Mouse (Mus musculus) liver, embryonic 14.5 days (tissue): ENCODE results near the gene Pglyrp2. TPM values are rescaled to one million over a fixed set of nuclear protein-coding genes. Genes with fewer than 3 reads are reported as not detected.

Experiments used
- ATAC-seq: fragments of 200-750 bp; cut with Nextera tagmentation; 2 replicates; pipeline ENCODE4 v1.8.0; 2017; ENCODE audit warnings: moderate number of reproducible peaks, mild to moderate bottlenecking, moderate library complexity; ENCODE audit not compliant: insufficient read depth
- DNase-seq, 3 experiments: peaks; one replicate each; pipeline ENCODE4 v3.0.0-alpha.2; 2012 to 2013; ENCODE audit warnings: low read depth in 3 of 3, low spot score in 3 of 3
- H3K27ac ChIP-seq: fragments of 300-500 bp; sonication (generic); 2 replicates; pipeline ENCODE4 v1.5.1; 2014; ENCODE audit warnings: moderate library complexity, mild to moderate bottlenecking, control low read depth, inconsistent platforms
- H3K27me3 ChIP-seq: fragments of 300-500 bp; sonication (generic); 2 replicates; pipeline ENCODE4 v1.6.1; 2014; ENCODE audit warnings: mild to moderate bottlenecking, low read length, moderate library complexity; ENCODE audit not compliant: control insufficient read depth, insufficient read depth
- H3K36me3 ChIP-seq: fragments of 300-500 bp; sonication (generic); replicated peaks from 2 replicates; pipeline ENCODE4 v1.6.1; 2014; ENCODE audit warnings: low read depth; ENCODE audit not compliant: control insufficient read depth, insufficient read depth
- H3K4me1 ChIP-seq, 2 experiments: fragments of 200-500 bp in 1 of 2; fragments of 300-500 bp in 1 of 2; sonication (generic) in 1 of 2; replicated peaks; 2 replicates each; pipeline ENCODE4 v1.6.1; 2012 to 2014; ENCODE audit warnings: antibody characterized with exemption in 1 of 2, inconsistent platforms in 1 of 2, low read length in 1 of 2; ENCODE audit not compliant: control insufficient read depth in 2 of 2, insufficient read depth in 2 of 2
- H3K4me2 ChIP-seq: fragments of 300-500 bp; sonication (generic); 2 replicates; pipeline ENCODE4 v1.6.1; 2014; ENCODE audit warnings: low read depth, mild to moderate bottlenecking, control low read depth, moderate library complexity
- H3K4me3 ChIP-seq, 2 experiments: fragments of 200-500 bp in 1 of 2; fragments of 300-500 bp in 1 of 2; sonication (generic) in 1 of 2; 2 replicates each; pipeline ENCODE4 v1.5.1; 2012 to 2014; ENCODE audit warnings: low read depth in 2 of 2, low read length in 2 of 2, mild to moderate bottlenecking in 2 of 2, control low read depth in 1 of 2, inconsistent platforms in 1 of 2, moderate library complexity in 1 of 2; ENCODE audit not compliant: insufficient read depth in 1 of 2
- H3K9ac ChIP-seq: fragments of 300-500 bp; sonication (generic); replicated peaks from 2 replicates; pipeline ENCODE4 v1.6.1; 2014; ENCODE audit warnings: mild to moderate bottlenecking, control low read depth, moderate library complexity
- H3K9me3 ChIP-seq: fragments of 300-500 bp; sonication (generic); 2 replicates; pipeline ENCODE4 v1.6.1; 2016; ENCODE audit warnings: low read length, mixed read lengths; ENCODE audit not compliant: control insufficient read depth
- CTCF ChIP-seq: IDR thresholded peaks from 2 replicates; pipeline ENCODE4 v1.5.1; 2016; ENCODE audit warnings: antibody characterized with exemption, low read depth, control low read depth
- EP300 ChIP-seq: IDR thresholded peaks from 2 replicates; pipeline ENCODE4 v1.6.1; 2016; ENCODE audit warnings: antibody characterized with exemption, low read depth
- WGBS: fragments of 180-500 bp; shearing (Covaris S2); extraction: QIAGEN DNeasy Blood & Tissue Kit; methylation state at CpG from one replicate; pipeline ENCODE4 v1.1.7; 2014; ENCODE audit not compliant: insufficient replicate concordance; 5-methylcytosine and 5-hydroxymethylcytosine counted together
- polyA plus RNA-seq, 2 experiments: library from polyadenylated mRNA; depleted of rRNA in 1 of 2; stranded (reverse) in 1 of 2; unstranded in 1 of 2; fragments of >200 nt; fragmentation: Nextera tagmentation in 1 of 2; extraction: Ambion mirVana in 1 of 2; gene quantifications; 2 replicates each; pipeline versions ENCODE4 v1.2.1 to v1.2.3; 2012 to 2014

Pglyrp2 gene
- polyA plus RNA-seq, 2 experiments = 4.0 to 5.7 TPM

DNA sequence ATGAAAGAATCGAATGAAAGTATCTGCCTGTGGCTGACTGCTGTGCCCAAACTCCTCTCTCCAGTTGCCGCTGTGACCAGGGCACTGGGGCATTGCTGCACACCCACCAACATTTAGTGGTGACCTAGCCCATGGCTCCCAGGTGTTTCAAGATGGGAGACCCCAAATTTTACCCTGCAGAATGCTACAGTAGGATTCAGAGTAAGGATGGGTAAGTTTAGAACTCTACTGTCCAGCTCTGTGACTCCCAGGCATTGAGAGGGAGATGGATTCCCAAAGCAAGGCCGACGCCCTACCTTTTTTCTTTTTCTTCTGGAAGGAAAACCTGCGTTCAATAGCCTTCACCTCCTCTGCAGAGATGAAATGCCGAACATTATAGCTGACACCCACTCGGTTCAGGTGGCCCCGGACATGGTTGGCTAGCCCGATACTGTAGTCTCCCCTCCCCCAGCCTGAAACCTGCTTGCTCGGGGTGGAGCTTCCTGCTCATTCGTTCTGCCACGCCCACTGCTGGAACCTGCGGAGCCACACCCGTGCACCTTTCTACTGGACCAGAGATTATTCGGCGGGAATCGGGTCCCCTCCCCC, 54.9 kb downstream of the Pglyrp2 start:
- Histone ChIP-seq H3K4me1 (peaks cover 23 to 31% of the 10 kb centered on the region in 2 experiments), H3K4me2 (peak overlapping the region; percentile 78), H3K4me3 (peak overlapping the region; percentile 59 to 68), H3K36me3 (no peaks in the 10 kb centered on the region), H3K9ac (peak overlapping the region; percentile 67), H3K27ac (peak overlapping the region; percentile 60), H3K27me3 (no peaks in the 10 kb centered on the region), H3K9me3 (no peaks in the 10 kb centered on the region)
- ATAC-seq (peak; percentile 66), DNase-seq (no peak)
- 19% methylated on average over 10 of the region's 17 CpGs for WGBS
- no peak for TF ChIP-seq CTCF
- TF ChIP-seq EP300 = no peak

DNA sequence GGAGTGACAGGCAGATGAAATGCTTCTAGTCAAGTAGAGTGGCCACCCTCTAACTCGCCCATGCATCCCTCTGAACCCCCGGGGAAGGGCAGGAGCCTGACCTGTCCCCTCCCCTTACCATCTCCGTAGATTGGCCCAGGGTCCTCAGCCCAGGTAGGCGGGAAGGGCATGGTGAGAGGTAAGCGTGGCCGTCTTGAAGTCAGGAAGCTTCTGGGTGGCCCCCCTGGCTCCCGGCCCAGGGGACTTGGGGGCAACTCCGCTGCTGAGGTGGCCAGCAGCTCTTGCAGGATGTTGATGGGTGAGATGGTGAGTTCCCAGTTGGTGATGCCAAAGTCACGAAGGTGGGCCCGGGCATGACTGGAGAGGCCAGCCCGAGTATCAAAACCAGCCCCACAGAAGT, 56.3 kb downstream of the Pglyrp2 start:
- WGBS = 81% methylated on average over 11 of the region's 11 CpGs
- Histone ChIP-seq H3K4me1 (peaks cover 31 to 41% of the 10 kb centered on the region in 2 experiments), H3K27ac (no peak overlapping the region), H3K9ac (no peak overlapping the region), H3K27me3 (no peaks in the 10 kb centered on the region), H3K36me3 (no peaks in the 10 kb centered on the region), H3K4me2 (no peak overlapping the region), H3K4me3 (no peak overlapping the region), H3K9me3 (no peaks in the 10 kb centered on the region)
- TF ChIP-seq CTCF (no peak), EP300 (no peak)
- DNase-seq (no peak), ATAC-seq (no peak)

DNA sequence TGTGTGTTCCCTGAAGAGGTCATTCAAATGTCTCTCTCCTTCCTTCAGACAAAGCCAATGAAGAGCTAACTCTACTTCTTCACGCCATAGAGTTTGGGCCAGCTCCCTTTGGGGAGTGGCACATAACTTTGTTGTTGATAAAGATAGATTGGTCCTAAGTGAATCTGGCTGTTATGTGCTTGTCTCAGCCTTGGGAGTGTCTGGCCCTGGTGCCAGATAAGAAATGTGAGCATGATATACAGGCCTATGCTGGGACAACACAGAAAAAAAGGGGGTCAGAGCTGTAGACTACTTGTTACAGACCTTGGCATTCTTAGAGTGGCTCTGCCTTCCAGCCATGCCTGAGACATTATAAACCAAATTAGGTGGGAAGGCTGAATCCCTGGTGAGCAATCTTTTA, 58.7 kb downstream of the Pglyrp2 start:
- peak overlapping the region; percentile 66 for H3K9ac ChIP-seq
- H3K4me2 ChIP-seq = peak overlapping the region; percentile 92
- ATAC-seq (peak; percentile 60), DNase-seq (peak in 2 of 3 experiments; percentile 55 to 56)
- H3K9me3 ChIP-seq = no peaks in the 10 kb centered on the region
- peaks cover 9% of the 10 kb centered on the region; the same call in 1 of the 2 replicates for H3K36me3 ChIP-seq
- peak overlapping the region; percentile 71 for H3K27ac ChIP-seq
- H3K27me3 ChIP-seq = no peaks in the 10 kb centered on the region
- peak overlapping the region in 1 of 2 experiments; percentile 81; a peak in 3 of 4 replicates for H3K4me3 ChIP-seq
- WGBS = 9% methylated on average over 1 of the region's 1 CpGs
- TF ChIP-seq CTCF (no peak), EP300 (peak; percentile 62)
- peaks cover 33 to 42% of the 10 kb centered on the region in 2 experiments for H3K4me1 ChIP-seq

DNA sequence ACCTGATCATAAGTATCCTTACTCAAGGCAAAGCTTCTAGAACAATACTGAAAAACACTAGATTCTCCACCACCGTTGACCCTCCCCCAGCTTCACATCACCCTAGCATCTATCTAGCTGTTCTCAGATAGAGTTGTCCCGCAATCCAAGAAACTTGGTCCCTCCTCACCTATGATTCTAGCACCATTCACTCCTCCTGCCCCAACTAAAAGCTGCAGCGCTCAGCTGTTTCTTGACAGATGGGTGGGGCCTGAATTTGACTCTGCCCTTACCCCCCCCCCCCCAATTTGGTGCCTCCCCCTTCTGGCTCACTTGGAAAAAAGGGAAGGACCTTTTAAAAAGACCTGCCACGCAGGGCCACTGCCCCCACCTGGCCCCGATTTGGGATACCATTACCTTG, 59.1 kb downstream of the Pglyrp2 start:
- ATAC-seq = peak; percentile 7; the same call in 1 of the 2 replicates

DNA sequence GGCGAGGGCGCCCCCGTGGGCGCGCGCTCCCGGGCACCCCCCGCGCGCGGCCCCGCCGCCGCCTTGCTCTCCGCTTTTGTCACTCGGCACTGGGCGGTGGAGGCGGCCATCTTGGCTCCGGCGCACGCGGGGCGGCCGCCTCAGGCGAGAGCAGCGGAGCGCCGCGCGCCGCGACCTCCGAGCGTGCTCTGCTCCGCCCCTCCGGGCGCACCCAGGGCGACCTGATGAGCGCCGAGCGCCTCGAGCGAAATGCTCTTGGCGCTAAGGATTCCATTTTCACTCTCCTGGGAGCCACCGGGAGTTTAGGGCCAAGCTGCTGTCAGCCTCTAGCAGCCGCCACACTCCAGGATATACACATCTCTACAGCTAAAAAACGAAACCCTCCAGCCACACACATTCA, 59.6 kb downstream of the Pglyrp2 start:
- no peaks in the 10 kb centered on the region for H3K27me3 ChIP-seq
- H3K4me3 ChIP-seq = peak overlapping the region; percentile 81 to 94
- WGBS = under 1% methylated on average over 41 of the region's 47 CpGs
- H3K27ac ChIP-seq = peak overlapping the region; percentile 71
- H3K9ac ChIP-seq = peak overlapping the region; percentile 66
- H3K9me3 ChIP-seq = no peaks in the 10 kb centered on the region
- H3K36me3 ChIP-seq = peaks cover 9% of the 10 kb centered on the region
- peak; percentile 87 for ATAC-seq
- no peak for TF ChIP-seq CTCF
- no peak for TF ChIP-seq EP300
- peaks cover 33 to 42% of the 10 kb centered on the region in 2 experiments for H3K4me1 ChIP-seq
- DNase-seq = peak; percentile 78 to 82 (median 78)
- peak overlapping the region; percentile 92 for H3K4me2 ChIP-seq

More for the DNA sequence above, 59.1 kb downstream of the Pglyrp2 start:
- Histone ChIP-seq H3K9ac (peak overlapping the region; percentile 66), H3K4me2 (peak overlapping the region; percentile 92), H3K27ac (peak overlapping the region; percentile 71), H3K36me3 (peaks cover 9% of the 10 kb centered on the region; the same call in 1 of the 2 replicates), H3K27me3 (no peaks in the 10 kb centered on the region), H3K4me1 (peaks cover 33 to 42% of the 10 kb centered on the region in 2 experiments), H3K9me3 (no peaks in the 10 kb centered on the region), H3K4me3 (peak overlapping the region; percentile 75 to 81; a peak in 3 of 4 replicates)
- DNase-seq = no peak
- WGBS = 26% methylated on average over 5 of the region's 5 CpGs
- TF ChIP-seq EP300 (no peak), CTCF (no peak)
